Mouse (Mus musculus) intestine, embryonic 16.5 days (tissue): ENCODE results near the gene Gnat2. TPM values are rescaled to one million over a fixed set of nuclear protein-coding genes. Genes with fewer than 3 reads are reported as not detected.

ENCODE experiments used
- ATAC-seq: fragments of 200-750 bp; cut with Nextera tagmentation; 2 replicates; pipeline ENCODE4 v1.8.0; 2017; ENCODE audit warnings: moderate TSS enrichment, moderate library complexity
- H3K27ac ChIP-seq: fragments of 300-500 bp; sonication (generic); 2 replicates; pipeline ENCODE4 v1.5.1; 2014; ENCODE audit warnings: mild to moderate bottlenecking, low read length
- H3K27me3 ChIP-seq: fragments of 300-500 bp; sonication (generic); replicated peaks from 2 replicates; pipeline ENCODE4 v1.6.1; 2014; ENCODE audit warnings: low read length, control low read depth, mixed read lengths; ENCODE audit not compliant: control insufficient read depth, insufficient read depth
- H3K36me3 ChIP-seq: fragments of 300-500 bp; sonication (generic); 2 replicates; pipeline ENCODE4 v1.6.1; 2014; ENCODE audit warnings: low read length, control low read depth; ENCODE audit not compliant: control insufficient read depth, insufficient read depth
- H3K4me1 ChIP-seq: fragments of 300-500 bp; sonication (generic); 2 replicates; pipeline ENCODE4 v1.6.1; 2014; ENCODE audit warnings: low read length, control low read depth, mixed read lengths; ENCODE audit not compliant: control insufficient read depth, insufficient read depth
- H3K4me2 ChIP-seq: fragments of 300-500 bp; sonication (generic); 2 replicates; pipeline ENCODE4 v1.6.1; 2014; ENCODE audit warnings: low read depth, low read length, control low read depth
- H3K4me3 ChIP-seq: fragments of 300-500 bp; sonication (generic); 2 replicates; pipeline ENCODE4 v1.5.1; 2014; ENCODE audit warnings: mild to moderate bottlenecking, low read length
- H3K9ac ChIP-seq: fragments of 300-500 bp; sonication (generic); 2 replicates; pipeline ENCODE4 v1.6.1; 2014; ENCODE audit warnings: low read depth, low read length
- H3K9me3 ChIP-seq: fragments of 300-500 bp; sonication (generic); 2 replicates; pipeline ENCODE4 v1.6.1; 2016; ENCODE audit warnings: low read length, control low read depth; ENCODE audit not compliant: control insufficient read depth
- WGBS: fragments of 180-500 bp; shearing (Covaris S2); extraction: QIAGEN DNeasy Blood & Tissue Kit; methylation state at CpG from one replicate; pipeline ENCODE4 v1.1.7; 2014; 5-methylcytosine and 5-hydroxymethylcytosine counted together
- polyA plus RNA-seq: library from polyadenylated mRNA; unstranded; fragments of >200 nt; fragmentation: Nextera tagmentation; extraction: Ambion mirVana; gene quantifications from 2 replicates; pipeline ENCODE4 v1.2.1, GENCODE M21; 2015

Gene Gnat2
- polyA plus RNA-seq, 1 experiment from 2014 or later, result 1.9 TPM

GRCm38 (mm10) chr3:108124131-108124530, 31.5 kb downstream of the Gnat2 start:
- Histone ChIP-seq H3K9ac (no peak overlapping the region), H3K9me3 (no peaks in the 10 kb centered on the region), H3K4me3 (no peak overlapping the region), H3K27ac (no peak overlapping the region), H3K36me3 (no peaks in the 10 kb centered on the region), H3K4me2 (no peak overlapping the region), H3K27me3 (no peaks in the 10 kb centered on the region), H3K4me1 (peaks cover 12% of the 10 kb centered on the region; the same call in 1 of the 2 replicates)
- 29% methylated on average over 1 of the region's 1 CpGs for WGBS
- ATAC-seq, result peak; percentile 49

DNA sequence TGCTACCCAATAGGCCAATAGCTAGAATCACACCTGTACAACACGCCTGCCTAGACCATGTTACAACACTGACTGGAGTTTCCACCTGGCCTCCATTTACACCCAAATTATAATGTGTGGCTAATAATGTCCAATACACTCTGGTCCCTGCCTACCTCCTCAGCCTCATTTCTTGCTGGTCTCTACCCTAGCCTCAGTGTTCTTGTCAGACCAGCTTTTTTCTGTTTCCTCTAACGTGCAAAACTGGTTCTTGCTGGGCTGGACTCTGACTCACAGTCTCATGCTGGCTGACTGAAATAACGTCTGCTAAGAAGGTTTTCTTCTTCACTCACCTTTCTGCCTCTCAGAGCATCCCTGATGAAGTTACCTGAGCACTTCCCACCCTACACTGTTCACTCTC, 33.7 kb downstream of the Gnat2 start:
- H3K27me3 ChIP-seq, result no peaks in the 10 kb centered on the region
- H3K4me1 ChIP-seq, result peaks cover 21% of the 10 kb centered on the region
- no peak overlapping the region for H3K4me3 ChIP-seq
- ATAC-seq, result peak; percentile 38; the same call in 1 of the 2 replicates
- no peak overlapping the region for H3K4me2 ChIP-seq
- H3K36me3 ChIP-seq, result no peaks in the 10 kb centered on the region
- no peaks in the 10 kb centered on the region for H3K9me3 ChIP-seq
- peak overlapping the region; percentile 37; the same call in 1 of the 2 replicates for H3K27ac ChIP-seq
- WGBS, result 77% methylated on average over 3 of the region's 3 CpGs
- H3K9ac ChIP-seq, result no peak overlapping the region

- no peak for ATAC-seq
- Histone ChIP-seq H3K4me2 (no peak overlapping the region), H3K36me3 (no peaks in the 10 kb centered on the region), H3K9ac (no peak overlapping the region), H3K9me3 (no peaks in the 10 kb centered on the region), H3K27me3 (no peaks in the 10 kb centered on the region), H3K4me1 (peaks cover 21% of the 10 kb centered on the region), H3K27ac (no peak overlapping the region), H3K4me3 (no peak overlapping the region)
- WGBS, result 75% methylated on average over 5 of the region's 5 CpGs
Observed at GRCm38 (mm10) chr3:108128520-108128919, 35.9 kb downstream of the Gnat2 start.

GRCm38 (mm10) chr3:108129367-108129766, 36.8 kb downstream of the Gnat2 start:
- ATAC-seq, result no peak

GRCm38 (mm10) chr3:108129804-108130203, 37.2 kb downstream of the Gnat2 start:
- Histone ChIP-seq H3K27me3 (no peaks in the 10 kb centered on the region), H3K9ac (no peak overlapping the region), H3K27ac (no peak overlapping the region), H3K36me3 (no peaks in the 10 kb centered on the region), H3K9me3 (no peaks in the 10 kb centered on the region), H3K4me2 (no peak overlapping the region), H3K4me3 (no peak overlapping the region), H3K4me1 (peaks cover 19% of the 10 kb centered on the region)
- 67% methylated on average over 4 of the region's 4 CpGs for WGBS
- no peak for ATAC-seq

More at GRCm38 (mm10) chr3:108129367-108129766, 36.8 kb downstream of the Gnat2 start:
- H3K4me3 ChIP-seq, result no peak overlapping the region
- WGBS, result 78% methylated on average over 4 of the region's 4 CpGs
- H3K9me3 ChIP-seq, result no peaks in the 10 kb centered on the region
- H3K9ac ChIP-seq, result no peak overlapping the region
- no peaks in the 10 kb centered on the region for H3K27me3 ChIP-seq
- H3K36me3 ChIP-seq, result no peaks in the 10 kb centered on the region
- H3K27ac ChIP-seq, result 0 out of 2 replicates have a peak overlapping the region, but pooled peaks have one; percentile 10
- peaks cover 21% of the 10 kb centered on the region for H3K4me1 ChIP-seq
- H3K4me2 ChIP-seq, result no peak overlapping the region

GRCm38 (mm10) chr3:108131216-108131615, 38.6 kb downstream of the Gnat2 start:
- WGBS, result 68% methylated on average over 5 of the region's 5 CpGs

DNA sequence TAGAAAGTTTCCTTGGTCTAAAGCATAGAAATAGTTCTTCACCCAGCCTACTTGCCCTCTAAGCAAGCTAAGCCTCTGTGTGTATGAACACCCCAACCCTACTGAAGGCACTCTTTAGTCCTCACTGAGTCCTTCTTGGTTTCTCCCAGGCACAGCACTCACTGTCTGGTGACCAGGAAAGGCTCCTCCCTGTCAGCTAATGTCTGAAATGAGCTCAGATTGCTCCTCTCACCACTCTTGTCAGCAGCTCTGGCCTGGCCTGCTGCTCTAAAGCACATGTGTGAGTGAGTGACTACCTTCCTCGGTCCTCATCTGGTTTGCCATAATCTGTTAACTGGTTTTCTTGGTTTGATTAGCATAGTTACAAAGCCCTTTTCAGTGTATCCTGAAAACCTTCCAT, 39.2 kb downstream of the Gnat2 start:
- Histone ChIP-seq H3K4me2 (no peak overlapping the region), H3K27ac (peak overlapping the region; percentile 72), H3K36me3 (no peaks in the 10 kb centered on the region), H3K4me1 (peaks cover 16% of the 10 kb centered on the region), H3K9me3 (no peaks in the 10 kb centered on the region), H3K4me3 (no peak overlapping the region), H3K27me3 (no peaks in the 10 kb centered on the region), H3K9ac (peak overlapping the region; percentile 34; the same call in 1 of the 2 replicates)
- ATAC-seq, result peak; percentile 47
- 65% methylated on average over 1 of the region's 1 CpGs for WGBS

More at GRCm38 (mm10) chr3:108131216-108131615, 38.6 kb downstream of the Gnat2 start:
- Histone ChIP-seq H3K9me3 (no peaks in the 10 kb centered on the region), H3K36me3 (no peaks in the 10 kb centered on the region), H3K27ac (peak overlapping the region; percentile 72), H3K27me3 (no peaks in the 10 kb centered on the region), H3K4me2 (0 out of 2 replicates have a peak overlapping the region, but pooled peaks have one; percentile 13), H3K4me1 (peaks cover 17% of the 10 kb centered on the region), H3K9ac (no peak overlapping the region), H3K4me3 (no peak overlapping the region)
- ATAC-seq, result peak; percentile 86

- Histone ChIP-seq H3K4me3 (no peak overlapping the region), H3K36me3 (no peaks in the 10 kb centered on the region), H3K9me3 (no peaks in the 10 kb centered on the region), H3K27me3 (no peaks in the 10 kb centered on the region), H3K27ac (peak overlapping the region; percentile 72; the same call in 1 of the 2 replicates), H3K4me2 (no peak overlapping the region), H3K4me1 (peaks cover 16% of the 10 kb centered on the region), H3K9ac (no peak overlapping the region)
- 69% methylated on average over 1 of the region's 1 CpGs for WGBS
- no peak for ATAC-seq
Observed at GRCm38 (mm10) chr3:108132484-108132883, 39.9 kb downstream of the Gnat2 start.

DNA sequence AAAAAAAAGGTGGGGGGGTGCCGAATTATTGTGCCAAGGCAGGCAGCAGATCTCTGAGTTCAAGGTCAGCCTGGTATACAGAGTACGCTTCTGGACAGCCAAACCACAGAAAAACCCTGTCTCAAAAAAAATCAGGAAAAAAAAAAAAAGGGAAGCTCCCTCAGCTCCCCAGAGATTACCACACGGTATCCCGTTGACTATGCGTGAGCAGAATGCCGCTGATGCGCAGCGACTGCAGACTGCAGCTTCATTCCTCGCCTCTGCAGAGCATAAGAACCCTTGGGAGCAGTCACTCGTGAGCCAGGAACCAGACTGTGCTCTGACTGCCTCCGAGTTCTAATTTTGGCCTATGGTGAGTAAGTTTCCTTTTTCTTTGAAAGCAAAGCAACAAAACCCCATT, 42.1 kb downstream of the Gnat2 start:
- ATAC-seq, result no peak
- H3K27me3 ChIP-seq, result no peaks in the 10 kb centered on the region
- no peak overlapping the region for H3K4me3 ChIP-seq
- peaks cover 12% of the 10 kb centered on the region for H3K4me1 ChIP-seq
- H3K4me2 ChIP-seq, result no peak overlapping the region
- no peaks in the 10 kb centered on the region for H3K9me3 ChIP-seq
- no peaks in the 10 kb centered on the region for H3K36me3 ChIP-seq
- WGBS, result 83% methylated on average over 11 of the region's 11 CpGs
- no peak overlapping the region for H3K9ac ChIP-seq
- H3K27ac ChIP-seq, result no peak overlapping the region

- 47% methylated on average over 1 of the region's 1 CpGs for WGBS
- H3K9ac ChIP-seq, result no peak overlapping the region
- H3K4me2 ChIP-seq, result no peak overlapping the region
- H3K27ac ChIP-seq, result no peak overlapping the region
- H3K9me3 ChIP-seq, result no peaks in the 10 kb centered on the region
- H3K27me3 ChIP-seq, result no peaks in the 10 kb centered on the region
- H3K4me1 ChIP-seq, result peaks cover 5% of the 10 kb centered on the region
- 0 out of 2 replicates have a peak, but pooled peaks cover 2% of the 10 kb centered on the region for H3K36me3 ChIP-seq
- no peak overlapping the region for H3K4me3 ChIP-seq
- ATAC-seq, result peak; percentile 66; the same call in 1 of the 2 replicates
Observed at GRCm38 (mm10) chr3:108139113-108139512, 46.5 kb downstream of the Gnat2 start.
